Mouse (Mus musculus) midbrain, embryonic 14.5 days (tissue): ENCODE data around the gene Rad23a. TPM values are rescaled to one million over a fixed set of nuclear protein-coding genes. Genes with fewer than 3 reads are reported as not detected.
"Not testable (repeated sequence)": the region's sequence is repeated elsewhere in the genome, so short reads cannot be mapped to it uniquely, and the experiment has no call there.

Source experiments
- ATAC-seq: fragments of 200-750 bp; cut with Nextera tagmentation; 2 replicates; pipeline ENCODE4 v1.8.0; 2017; ENCODE audit warnings: moderate number of reproducible peaks, moderate library complexity; ENCODE audit not compliant: low FRiP score, low TSS enrichment
- DNase-seq: peaks from one replicate; pipeline ENCODE4 v3.0.0-alpha.2; 2015
- H3K27ac ChIP-seq: fragments of 300-500 bp; sonication (generic); replicated peaks from 2 replicates; pipeline ENCODE4 v1.5.1; 2014; ENCODE audit warnings: mild to moderate bottlenecking, low read depth, low read length, moderate library complexity
- H3K27me3 ChIP-seq: fragments of 300-500 bp; sonication (generic); 2 replicates; pipeline ENCODE4 v1.6.1; 2014; ENCODE audit warnings: low read length, control low read depth, mixed read lengths; ENCODE audit not compliant: control insufficient read depth, insufficient read depth
- H3K36me3 ChIP-seq: fragments of 300-500 bp; sonication (generic); 2 replicates; pipeline ENCODE4 v1.6.1; 2014; ENCODE audit warnings: low read length, control low read depth; ENCODE audit not compliant: control insufficient read depth, insufficient read depth
- H3K4me1 ChIP-seq: fragments of 300-500 bp; sonication (generic); 2 replicates; pipeline ENCODE4 v1.6.1; 2014; ENCODE audit warnings: mild to moderate bottlenecking, antibody characterized with exemption, low read length, control low read depth; ENCODE audit not compliant: control insufficient read depth, insufficient read depth
- H3K4me2 ChIP-seq: fragments of 300-500 bp; sonication (generic); 2 replicates; pipeline ENCODE4 v1.6.1; 2014; ENCODE audit warnings: mild to moderate bottlenecking, low read length, moderate library complexity
- H3K4me3 ChIP-seq: fragments of 300-500 bp; sonication (generic); replicated peaks from 2 replicates; pipeline ENCODE4 v1.5.1; 2014; ENCODE audit warnings: low read depth, low read length
- H3K9ac ChIP-seq: fragments of 300-500 bp; sonication (generic); replicated peaks from 2 replicates; pipeline ENCODE4 v1.6.1; 2014; ENCODE audit warnings: mild to moderate bottlenecking, low read length, moderate library complexity
- H3K9me3 ChIP-seq: fragments of 300-500 bp; sonication (generic); 2 replicates; pipeline ENCODE4 v1.6.1; 2016; ENCODE audit warnings: low read length, control low read depth, mixed read lengths; ENCODE audit not compliant: control insufficient read depth
- WGBS: fragments of 180-500 bp; shearing (Covaris S2); extraction: QIAGEN DNeasy Blood & Tissue Kit; methylation state at CpG from one replicate; pipeline ENCODE4 v1.1.7; 2014; 5-methylcytosine and 5-hydroxymethylcytosine counted together
- polyA plus RNA-seq: library from polyadenylated mRNA; unstranded; fragments of >200 nt; fragmentation: Nextera tagmentation; extraction: Ambion mirVana; gene quantifications from 2 replicates; pipeline ENCODE4 v1.2.1, GENCODE M21; 2014

Rad23a gene
- polyA plus RNA-seq, 1 experiment from 2014 or later = 84.3 TPM

GRCm38 (mm10) chr8:84834866-84835855 lies 5.3 kb downstream of the Rad23a start:
- no peak overlapping the region for H3K9ac ChIP-seq
- ATAC-seq (peak; percentile 19; the same call in 1 of the 2 replicates), DNase-seq (peak; percentile 58)
- peak overlapping the region; percentile 41 for H3K27ac ChIP-seq
- no peak overlapping the region for H3K4me2 ChIP-seq
- WGBS = 80% methylated on average over 10 of the region's 10 CpGs
- no peak overlapping the region for H3K4me3 ChIP-seq
- H3K9me3 ChIP-seq = no peaks in the 10 kb centered on the region
- peaks cover 14% of the 10 kb centered on the region; the same call in 1 of the 2 replicates for H3K4me1 ChIP-seq
- H3K27me3 ChIP-seq = no peaks in the 10 kb centered on the region
- peaks cover 51% of the 10 kb centered on the region for H3K36me3 ChIP-seq

- DNase-seq = no peak
Measured at GRCm38 (mm10) chr8:84834002-84834865, 6.2 kb downstream of the Rad23a start.

GRCm38 (mm10) chr8:84832759-84833742 lies 7.4 kb downstream of the Rad23a start:
- DNase-seq (no peak), ATAC-seq (no peak)
- no peaks in the 10 kb centered on the region for H3K9me3 ChIP-seq
- no peaks in the 10 kb centered on the region for H3K27me3 ChIP-seq
- H3K4me3 ChIP-seq = peak overlapping the region; percentile 85
- peak overlapping the region; percentile 94 for H3K27ac ChIP-seq
- peak overlapping the region; percentile 93 for H3K9ac ChIP-seq
- H3K4me1 ChIP-seq = peaks cover 8% of the 10 kb centered on the region; the same call in 1 of the 2 replicates
- H3K36me3 ChIP-seq = peaks cover 47% of the 10 kb centered on the region
- peak overlapping the region; percentile 67 for H3K4me2 ChIP-seq
- 72% methylated on average over 10 of the region's 10 CpGs for WGBS

More at GRCm38 (mm10) chr8:84834002-84834865, 6.2 kb downstream of the Rad23a start:
- peaks cover 51% of the 10 kb centered on the region for H3K36me3 ChIP-seq
- no peaks in the 10 kb centered on the region for H3K27me3 ChIP-seq
- peak overlapping the region; percentile 37 for H3K27ac ChIP-seq
- no peak for ATAC-seq
- H3K4me3 ChIP-seq = no peak overlapping the region
- H3K9ac ChIP-seq = no peak overlapping the region
- H3K4me1 ChIP-seq = peaks cover 8% of the 10 kb centered on the region; the same call in 1 of the 2 replicates
- no peaks in the 10 kb centered on the region for H3K9me3 ChIP-seq
- no peak overlapping the region for H3K4me2 ChIP-seq
- 86% methylated on average over 19 of the region's 19 CpGs for WGBS

DNA sequence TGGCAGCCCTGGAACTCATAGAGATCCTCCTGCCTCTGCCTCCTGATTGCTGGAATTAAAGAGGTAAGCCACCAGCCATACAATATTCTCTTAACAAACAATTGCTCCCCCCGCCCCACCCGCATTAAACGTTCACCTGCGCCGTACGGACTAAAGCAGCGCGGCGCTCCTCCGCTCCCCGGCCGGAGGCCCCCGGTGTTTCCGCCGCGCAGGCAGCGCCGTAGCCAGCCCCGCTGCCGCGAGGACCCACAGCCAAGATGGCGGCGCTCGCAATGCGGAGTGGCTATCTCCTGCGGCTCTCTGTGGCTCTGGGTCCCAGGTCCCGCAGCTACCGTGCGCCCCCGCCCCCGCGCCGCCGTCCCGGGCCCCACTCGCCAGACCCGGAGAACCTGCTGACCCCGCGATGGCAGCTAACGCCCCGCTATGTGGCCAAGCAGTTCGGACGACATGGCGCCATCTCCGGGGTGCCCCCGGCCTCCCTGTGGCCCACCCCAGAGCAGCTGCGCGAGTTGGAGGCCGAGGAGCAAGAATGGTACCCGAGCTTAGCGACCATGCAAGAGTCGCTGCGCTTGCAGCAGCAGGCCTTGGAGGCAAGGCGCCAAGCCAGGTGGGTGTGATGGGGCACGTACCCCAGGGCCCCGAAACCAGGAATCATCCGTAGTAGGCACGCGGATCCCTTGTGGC lies 8.3 kb downstream of the Rad23a start:
- Histone ChIP-seq H3K4me3 (peak overlapping the region; percentile 85), H3K36me3 (peaks cover 38% of the 10 kb centered on the region), H3K4me2 (peak overlapping the region; percentile 67), H3K9ac (peak overlapping the region; percentile 93), H3K9me3 (no peaks in the 10 kb centered on the region), H3K27me3 (no peaks in the 10 kb centered on the region), H3K27ac (peak overlapping the region; percentile 94), H3K4me1 (peaks cover 8% of the 10 kb centered on the region; the same call in 1 of the 2 replicates)
- 1% methylated on average over 59 of the region's 59 CpGs for WGBS
- ATAC-seq = peak; percentile 73
- DNase-seq = peak; percentile 92

GRCm38 (mm10) chr8:84831490-84831889 lies 9.0 kb downstream of the Rad23a start, which contains the start of gene Gadd45gip1:
Gene Gadd45gip1, plus strand, starts transcription at chr8:84831522.
- ATAC-seq (no peak), DNase-seq (no peak)
- Histone ChIP-seq H3K4me3 (peak within 1 kb of the TSS; percentile 85), H3K4me1 (peaks cover 8% of the 10 kb centered on the region; the same call in 1 of the 2 replicates), H3K9me3 (no peaks in the 10 kb centered on the region), H3K27me3 (no peaks in the 10 kb centered on the region), H3K9ac (peak within 1 kb of the TSS; percentile 93), H3K4me2 (peak within 1 kb of the TSS; percentile 67), H3K27ac (peak within 1 kb of the TSS; percentile 94), H3K36me3 (peaks cover 32% of the 10 kb centered on the region)
- 84% methylated on average over 11 of the region's 11 CpGs for WGBS

- H3K9me3 ChIP-seq, DNase-seq, H3K9ac ChIP-seq, H3K27ac ChIP-seq, H3K27me3 ChIP-seq, H3K36me3 ChIP-seq, H3K4me2 ChIP-seq, H3K4me1 ChIP-seq, ATAC-seq, H3K4me3 ChIP-seq: not testable (repeated sequence)
- whole genome bisulfite sequencing = 83% methylated on average over 1 of the region's 2 CpGs
Measured at GRCm38 (mm10) chr8:84826518-84826917, 13.9 kb downstream of the Rad23a start.

- WGBS = 74% methylated on average over 4 of the region's 4 CpGs
Measured at GRCm38 (mm10) chr8:84825636-84826035, 14.8 kb downstream of the Rad23a start.

More at GRCm38 (mm10) chr8:84825636-84826035, 14.8 kb downstream of the Rad23a start:
- H3K9ac ChIP-seq = no peak overlapping the region
- H3K9me3 ChIP-seq = no peaks in the 10 kb centered on the region
- H3K27ac ChIP-seq = no peak overlapping the region
- H3K4me2 ChIP-seq = no peak overlapping the region
- ATAC-seq = no peak
- no peaks in the 10 kb centered on the region for H3K4me1 ChIP-seq
- DNase-seq = no peak
- no peaks in the 10 kb centered on the region for H3K27me3 ChIP-seq
- H3K36me3 ChIP-seq = no peaks in the 10 kb centered on the region
- H3K4me3 ChIP-seq = no peak overlapping the region
